Mouse (Mus musculus) Patski (cell line): Measurements from ENCODE around the gene Tnks2. TPM values are rescaled to one million over a fixed set of nuclear protein-coding genes. Genes with fewer than 3 reads are reported as not detected.

Experiments
- ATAC-seq: fragments of 100-300 bp; one replicate; pipeline ENCODE4 v1.8.0; 2021
- CTCF ChIA-PET: fragments of 350-600 bp; sonication (Branson Sonifier 250); formaldehyde crosslinking; loops from one replicate; lab custom pipeline; 2022; ENCODE audit warnings: inconsistent platforms; lab: Charles Lee
- POLR2A ChIA-PET: fragments of 350-600 bp; sonication (Branson Sonifier 250); formaldehyde crosslinking; loops from one replicate; lab custom pipeline; 2022; ENCODE audit warnings: antibody characterized with exemption, inconsistent platforms; lab: Charles Lee
- DNase-seq: peaks from one replicate; pipeline ENCODE4 v3.0.0-alpha.2; 2011; ENCODE audit warnings: low read depth, low spot score
- H3K27me3 ChIP-seq: fragments of 371-371 bp; one replicate; pipeline ENCODE4 v1.5.1; 2021
- CTCF ChIP-seq: fragments of 100-300 bp; IDR thresholded peaks from one replicate; pipeline ENCODE4 v1.5.1; 2021
- in situ Hi-C: fragments of 300-500 bp; cut with MboI; formaldehyde crosslinking; loops from 3 replicates; pipeline ENCODE4 v1.11.1; 2018; ENCODE audit warnings: low pct_unique_long_range_greater_than_20kb, mixed read lengths
- polyA plus RNA-seq: library from polyadenylated mRNA; unstranded; gene quantifications from one replicate; pipeline ENCODE4 v1.2.3, GENCODE M21; 2021

Tnks2 gene
- 117 TPM for polyA plus RNA-seq

- peak; percentile 89 for ATAC-seq
- H3K27me3 ChIP-seq = no peaks in the 10 kb centered on the region
- in situ Hi-C loops = no loop called here
- DNase-seq = no peak
- ChIA-PET CTCF (no interaction called here), POLR2A (interaction anchor here (0.6 to 1.4 kb wide), 3 partner anchors 13 to 19 kb away, joined by 3 to 5 read pairs (median 3); no protein-coding TSS in a partner anchor)
- TF ChIP-seq CTCF = no peak
Observed at GRCm38 (mm10) chr19:36833788-36834531, at the start of gene Tnks2. Gene Tnks2 (plus strand): TSS chr19:36834232.

GRCm38 (mm10) chr19:36789873-36790733 is 43.9 kb upstream of the Tnks2 start:
- POLR2A ChIA-PET = no interaction called here
- no peaks in the 10 kb centered on the region for H3K27me3 ChIP-seq
- in situ Hi-C loops = no loop called here
- CTCF ChIA-PET = no interaction called here
- no peak for TF ChIP-seq CTCF
- DNase-seq = peak; percentile 71
- ATAC-seq = peak; percentile 60

- TF ChIP-seq CTCF = no peak
- peaks cover 7% of the 10 kb centered on the region for H3K27me3 ChIP-seq
- ChIA-PET POLR2A (no interaction called here), CTCF (no interaction called here)
- peak; percentile 37 for DNase-seq
- in situ Hi-C loops = no loop called here
- ATAC-seq = peak; percentile 64
Observed at GRCm38 (mm10) chr19:36792589-36792988, 41.4 kb upstream of the Tnks2 start.

GRCm38 (mm10) chr19:36793450-36793849 is 40.6 kb upstream of the Tnks2 start:
- CTCF ChIA-PET = no interaction called here
- ATAC-seq (no peak), DNase-seq (no peak)
- peaks cover 12% of the 10 kb centered on the region for H3K27me3 ChIP-seq
- POLR2A ChIA-PET = no interaction called here
- no peak for TF ChIP-seq CTCF
- in situ Hi-C loops = no loop called here

- POLR2A ChIA-PET = no interaction called here
- no peak for DNase-seq
- CTCF ChIA-PET = no interaction called here
- H3K27me3 ChIP-seq = peaks cover 14% of the 10 kb centered on the region
- TF ChIP-seq CTCF = no peak
- ATAC-seq = no peak
- in situ Hi-C loops = no loop called here
Observed at GRCm38 (mm10) chr19:36794008-36794407, 40.0 kb upstream of the Tnks2 start.

GRCm38 (mm10) chr19:36795277-36795676 is 38.8 kb upstream of the Tnks2 start:
- CTCF ChIA-PET = no interaction called here
- POLR2A ChIA-PET = no interaction called here
- no peak for TF ChIP-seq CTCF
- peaks cover 22% of the 10 kb centered on the region for H3K27me3 ChIP-seq
- in situ Hi-C loops = no loop called here
- ATAC-seq = no peak
- no peak for DNase-seq

GRCm38 (mm10) chr19:36796931-36797330 is 37.1 kb upstream of the Tnks2 start:
- no peak for DNase-seq
- TF ChIP-seq CTCF = no peak
- ChIA-PET CTCF (no interaction called here), POLR2A (no interaction called here)
- H3K27me3 ChIP-seq = peaks cover 28% of the 10 kb centered on the region
- in situ Hi-C loops = no loop called here
- no peak for ATAC-seq

- CTCF ChIA-PET = no interaction called here
- in situ Hi-C loops = no loop called here
- no peak for ATAC-seq
Observed at GRCm38 (mm10) chr19:36800288-36800687, 33.7 kb upstream of the Tnks2 start.

GRCm38 (mm10) chr19:36801856-36802641 is 32.0 kb upstream of the Tnks2 start:
- in situ Hi-C loops = no loop called here
- ChIA-PET POLR2A (no interaction called here), CTCF (no interaction called here)
- H3K27me3 ChIP-seq = peaks cover 37% of the 10 kb centered on the region
- TF ChIP-seq CTCF = no peak
- no peak for DNase-seq
- ATAC-seq = no peak

More at GRCm38 (mm10) chr19:36800288-36800687, 33.7 kb upstream of the Tnks2 start:
- DNase-seq = no peak
- H3K27me3 ChIP-seq = peaks cover 43% of the 10 kb centered on the region
- no peak for TF ChIP-seq CTCF
- POLR2A ChIA-PET = no interaction called here

- TF ChIP-seq CTCF = no peak
- no peak for ATAC-seq
- in situ Hi-C loops = no loop called here
- POLR2A ChIA-PET = interaction anchor here (0.7 kb wide), 1 partner anchor 195 kb away, joined by 3 read pairs; no protein-coding TSS in a partner anchor
- DNase-seq = no peak
- H3K27me3 ChIP-seq = peaks cover 32% of the 10 kb centered on the region
- CTCF ChIA-PET = no interaction called here
Observed at GRCm38 (mm10) chr19:36803403-36803802, 30.6 kb upstream of the Tnks2 start.
